Mouse (Mus musculus): Measurements from ENCODE around the gene Nfe2. TPM values are rescaled to one million over a fixed set of nuclear protein-coding genes. Genes with fewer than 3 reads are reported as not detected.
"Not testable (repeated sequence)": the region's sequence is repeated elsewhere in the genome, so short reads cannot be mapped to it uniquely, and the experiment has no call there.

Nfe2 gene
- polyA plus RNA-seq, 1 experiment from 2014 or later = 0.49 TPM

- H3K27ac ChIP-seq (replicated peaks; ENCODE audit: low read depth, low read length) = no peak overlapping the region
These were observed 7.9 kb downstream of the Nfe2 start for GRCm38 (mm10) chr15:103250195-103250740.

DNA sequence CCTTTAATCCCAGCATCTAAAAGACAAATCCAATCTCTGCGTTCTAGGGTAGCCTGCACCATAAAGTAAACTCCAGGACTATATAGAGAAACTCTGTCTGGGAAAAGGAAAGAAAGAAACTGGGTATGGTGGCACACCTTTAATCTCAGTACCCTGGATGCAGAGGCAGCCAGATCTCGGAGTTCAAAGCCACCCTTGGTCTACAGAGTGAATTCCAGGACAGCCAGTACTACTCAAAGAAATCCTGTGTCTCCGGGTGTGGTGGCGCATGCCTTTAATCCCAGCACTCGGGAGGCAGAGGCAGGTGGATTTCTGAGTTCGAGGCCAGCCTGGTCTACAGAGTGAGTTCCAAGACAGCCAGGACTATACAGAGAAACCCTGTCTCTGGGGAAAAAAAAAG is 8.7 kb downstream of the Nfe2 start:
- H3K27ac ChIP-seq (replicated peaks; ENCODE audit: low read depth, low read length); H3K27me3 ChIP-seq (ENCODE audit: control insufficient read depth, insufficient read depth, low read length); H3K4me2 ChIP-seq (ENCODE audit: low read length); H3K9ac ChIP-seq (replicated peaks; ENCODE audit: low read length); DNase-seq; H3K9me3 ChIP-seq (ENCODE audit: control insufficient read depth, low read length); H3K4me1 ChIP-seq (ENCODE audit: control insufficient read depth, insufficient read depth, low read length); H3K4me3 ChIP-seq (replicated peaks; ENCODE audit: low read depth, low read length); ATAC-seq (ENCODE audit: low FRiP score, low TSS enrichment): not testable (repeated sequence)
- peaks cover 48% of the 10 kb centered on the region for H3K36me3 ChIP-seq (ENCODE audit: control insufficient read depth, insufficient read depth, low read length)
- 83% methylated on average over 6 of the region's 6 CpGs for WGBS

More at GRCm38 (mm10) chr15:103250195-103250740, 7.9 kb downstream of the Nfe2 start:
- Histone ChIP-seq H3K4me3 (replicated peaks; ENCODE audit: low read depth, low read length) (no peak overlapping the region), H3K9me3 (ENCODE audit: control insufficient read depth, low read length) (no peaks in the 10 kb centered on the region), H3K27me3 (ENCODE audit: control insufficient read depth, insufficient read depth, low read length) (0 out of 2 replicates have a peak, but pooled peaks cover 4% of the 10 kb centered on the region), H3K4me2 (ENCODE audit: low read length) (no peak overlapping the region), H3K9ac (replicated peaks; ENCODE audit: low read length) (no peak overlapping the region), H3K36me3 (ENCODE audit: control insufficient read depth, insufficient read depth, low read length) (peaks cover 42% of the 10 kb centered on the region), H3K4me1 (ENCODE audit: control insufficient read depth, insufficient read depth, low read length) (peaks cover 6% of the 10 kb centered on the region)
- no peak for ATAC-seq (ENCODE audit: low FRiP score, low TSS enrichment)
- DNase-seq = peak; percentile 50
- WGBS = 44% methylated on average over 2 of the region's 2 CpGs

- H3K9me3 ChIP-seq (ENCODE audit: control insufficient read depth, low read length) = no peaks in the 10 kb centered on the region
- ATAC-seq (ENCODE audit: low FRiP score, low TSS enrichment) (no peak; the same call in 1 of the 2 replicates), DNase-seq (no peak)
- H3K4me2 ChIP-seq (ENCODE audit: low read length) = no peak overlapping the region
- no peak overlapping the region for H3K9ac ChIP-seq (replicated peaks; ENCODE audit: low read length)
- peaks cover 3% of the 10 kb centered on the region for H3K4me1 ChIP-seq (ENCODE audit: control insufficient read depth, insufficient read depth, low read length)
- H3K27ac ChIP-seq (replicated peaks; ENCODE audit: low read depth, low read length) = no peak overlapping the region
- H3K27me3 ChIP-seq (ENCODE audit: control insufficient read depth, insufficient read depth, low read length) = no peaks in the 10 kb centered on the region
- no peak overlapping the region for H3K4me3 ChIP-seq (replicated peaks; ENCODE audit: low read depth, low read length)
- peaks cover 52% of the 10 kb centered on the region for H3K36me3 ChIP-seq (ENCODE audit: control insufficient read depth, insufficient read depth, low read length)
- WGBS = 88% methylated on average over 28 of the region's 28 CpGs
These were observed 9.5 kb downstream of the Nfe2 start for GRCm38 (mm10) chr15:103248401-103249313.

DNA sequence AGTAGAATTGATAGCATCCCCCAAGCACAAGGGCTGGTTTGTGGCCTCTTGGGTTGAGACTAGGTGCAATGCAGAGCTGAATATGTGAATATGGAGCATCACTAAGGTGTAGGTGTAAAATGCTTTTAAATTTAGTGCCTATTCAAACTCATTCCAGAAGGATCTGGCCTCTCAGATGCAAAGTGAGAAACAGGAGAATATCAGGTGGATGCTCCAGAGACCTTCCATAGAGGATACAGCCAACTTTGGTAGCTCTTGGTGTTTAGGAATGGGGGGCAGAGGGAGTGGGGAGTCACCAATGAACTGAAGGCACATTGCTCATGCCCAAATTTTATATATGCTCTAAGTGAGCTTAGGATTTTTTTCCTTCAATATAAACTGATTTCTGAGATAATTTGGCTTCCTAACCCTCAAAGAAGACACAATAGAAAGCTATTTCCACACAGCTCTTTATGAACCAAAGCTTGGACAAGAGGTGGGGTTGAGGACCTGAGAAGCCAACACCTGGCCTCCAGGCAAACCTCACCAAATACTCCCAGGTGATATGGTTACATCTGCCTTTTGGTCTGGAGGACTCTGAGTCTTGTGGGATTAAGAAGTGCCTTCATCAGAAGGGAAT is 10.3 kb downstream of the Nfe2 start:
- H3K4me2 ChIP-seq (ENCODE audit: low read length) = no peak overlapping the region
- H3K9me3 ChIP-seq (ENCODE audit: control insufficient read depth, low read length) = no peaks in the 10 kb centered on the region
- H3K4me1 ChIP-seq (ENCODE audit: control insufficient read depth, insufficient read depth, low read length) = peaks cover 8% of the 10 kb centered on the region
- H3K9ac ChIP-seq (replicated peaks; ENCODE audit: low read length) = no peak overlapping the region
- no peak overlapping the region for H3K27ac ChIP-seq (replicated peaks; ENCODE audit: low read depth, low read length)
- DNase-seq (no peak), ATAC-seq (ENCODE audit: low FRiP score, low TSS enrichment) (no peak)
- H3K36me3 ChIP-seq (ENCODE audit: control insufficient read depth, insufficient read depth, low read length) = peaks cover 60% of the 10 kb centered on the region
- no peaks in the 10 kb centered on the region for H3K27me3 ChIP-seq (ENCODE audit: control insufficient read depth, insufficient read depth, low read length)
- no peak overlapping the region for H3K4me3 ChIP-seq (replicated peaks; ENCODE audit: low read depth, low read length)

GRCm38 (mm10) chr15:103247078-103247781 is 11.0 kb downstream of the Nfe2 start:
- ATAC-seq (ENCODE audit: low FRiP score, low TSS enrichment) (no peak), DNase-seq (no peak)
- Histone ChIP-seq H3K36me3 (ENCODE audit: control insufficient read depth, insufficient read depth, low read length) (peaks cover 66% of the 10 kb centered on the region), H3K27me3 (ENCODE audit: control insufficient read depth, insufficient read depth, low read length) (no peaks in the 10 kb centered on the region), H3K4me2 (ENCODE audit: low read length) (no peak overlapping the region), H3K9ac (replicated peaks; ENCODE audit: low read length) (no peak overlapping the region), H3K9me3 (ENCODE audit: control insufficient read depth, low read length) (no peaks in the 10 kb centered on the region), H3K4me1 (ENCODE audit: control insufficient read depth, insufficient read depth, low read length) (peaks cover 15% of the 10 kb centered on the region), H3K27ac (replicated peaks; ENCODE audit: low read depth, low read length) (no peak overlapping the region), H3K4me3 (replicated peaks; ENCODE audit: low read depth, low read length) (no peak overlapping the region)
- 90% methylated on average over 9 of the region's 9 CpGs for WGBS

DNA sequence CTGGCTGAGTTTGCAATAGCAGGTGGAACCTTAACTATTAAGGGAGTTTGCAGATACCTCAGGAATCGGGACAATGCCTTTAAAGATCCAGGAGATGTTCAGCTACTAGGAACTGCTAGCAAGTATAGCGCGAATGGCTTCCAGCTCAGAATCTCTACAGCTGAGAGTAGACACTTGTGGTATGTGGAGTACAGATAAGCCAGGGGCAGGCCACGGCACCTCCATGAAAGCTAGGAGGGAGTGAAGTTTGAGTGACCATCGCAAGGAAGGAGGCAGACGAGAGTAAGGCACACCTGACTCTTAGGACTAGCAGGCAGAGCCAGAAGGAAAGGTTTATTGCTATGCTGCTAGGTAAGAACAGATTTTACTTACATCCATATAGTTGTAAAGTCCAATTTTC is 12.6 kb downstream of the Nfe2 start:
- Histone ChIP-seq H3K27ac (replicated peaks; ENCODE audit: low read depth, low read length) (no peak overlapping the region), H3K4me3 (replicated peaks; ENCODE audit: low read depth, low read length) (no peak overlapping the region), H3K27me3 (ENCODE audit: control insufficient read depth, insufficient read depth, low read length) (no peaks in the 10 kb centered on the region), H3K4me2 (ENCODE audit: low read length) (no peak overlapping the region), H3K4me1 (ENCODE audit: control insufficient read depth, insufficient read depth, low read length) (peaks cover 22% of the 10 kb centered on the region), H3K9ac (replicated peaks; ENCODE audit: low read length) (no peak overlapping the region), H3K36me3 (ENCODE audit: control insufficient read depth, insufficient read depth, low read length) (peaks cover 76% of the 10 kb centered on the region), H3K9me3 (ENCODE audit: control insufficient read depth, low read length) (no peaks in the 10 kb centered on the region)
- 86% methylated on average over 6 of the region's 6 CpGs for WGBS
- ATAC-seq (ENCODE audit: low FRiP score, low TSS enrichment) (no peak), DNase-seq (no peak)

- H3K36me3 ChIP-seq (ENCODE audit: control insufficient read depth, insufficient read depth, low read length) = peaks cover 59% of the 10 kb centered on the region
- H3K27me3 ChIP-seq (ENCODE audit: control insufficient read depth, insufficient read depth, low read length) = no peaks in the 10 kb centered on the region
- H3K4me1 ChIP-seq (ENCODE audit: control insufficient read depth, insufficient read depth, low read length) = peaks cover 30% of the 10 kb centered on the region
- peak overlapping the region; percentile 85 for H3K4me2 ChIP-seq (ENCODE audit: low read length)
- no peak overlapping the region; the same call in 1 of the 2 replicates for H3K9ac ChIP-seq (replicated peaks; ENCODE audit: low read length)
- no peak for DNase-seq
- H3K27ac ChIP-seq (replicated peaks; ENCODE audit: low read depth, low read length) = no peak overlapping the region
- 68% methylated on average over 8 of the region's 8 CpGs for WGBS
- ATAC-seq (ENCODE audit: low FRiP score, low TSS enrichment) = no peak
- peak overlapping the region; percentile 59 for H3K4me3 ChIP-seq (replicated peaks; ENCODE audit: low read depth, low read length)
- no peaks in the 10 kb centered on the region for H3K9me3 ChIP-seq (ENCODE audit: control insufficient read depth, low read length)
These were observed 15.3 kb downstream of the Nfe2 start for GRCm38 (mm10) chr15:103242885-103243284.

All from midbrain, embryonic 14.5 days (tissue).